In the genomic region with DNA sequence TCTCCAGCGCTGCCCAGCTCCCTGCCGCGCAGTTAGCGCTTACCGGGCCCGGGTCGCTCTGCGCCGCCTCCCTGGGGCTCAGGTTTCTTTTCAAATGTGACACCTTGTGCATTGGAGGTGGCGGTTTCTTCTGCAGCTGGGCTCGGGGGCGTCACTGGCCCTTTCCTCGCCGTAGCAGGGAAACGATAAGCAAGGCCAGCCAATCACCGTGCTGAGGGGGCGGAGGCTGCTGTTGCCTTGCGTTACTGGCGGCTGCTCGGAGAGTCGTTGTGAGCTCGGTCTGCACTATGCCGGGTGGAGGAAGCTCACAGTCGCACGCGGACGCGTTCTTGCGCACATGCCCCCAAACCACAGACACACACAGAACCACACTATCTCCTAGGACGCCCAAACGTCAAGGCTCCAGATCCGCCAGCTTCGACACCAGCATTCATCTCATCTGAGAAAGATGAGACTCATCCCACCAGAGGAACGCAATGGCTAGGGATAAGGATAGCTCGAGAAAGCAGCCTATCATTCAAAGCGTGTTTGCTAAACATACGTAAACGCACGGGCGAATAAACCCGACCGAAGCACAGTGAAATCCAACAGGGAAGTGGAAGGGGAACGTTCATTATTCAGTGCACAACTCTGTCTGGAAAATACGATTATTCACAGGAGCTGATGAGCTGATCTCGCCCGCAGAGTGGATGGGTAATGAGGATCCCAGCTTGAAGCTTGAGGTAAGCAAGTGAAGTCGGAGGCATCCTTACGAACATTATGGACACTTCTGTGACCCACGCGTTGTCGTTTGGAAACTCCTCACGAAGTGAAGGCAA, we compare ENCODE assay signal across 8 mouse cellular contexts. TPM values are rescaled to one million over a fixed set of nuclear protein-coding genes. Genes with fewer than 3 reads are reported as not detected.
DNase-seq lines count a peak whose midpoint lies in the region; ATAC-seq and TF ChIP-seq lines count a peak whose summit lies in the region.

Gene St8sia4 (minus strand): TSS at position 137 of the 818 bp plus-strand sequence.

- no peak for TF ChIP-seq CTCF in liver, adult 2 months (IDR thresholded peaks at IDR 0.05; ENCODE audit: low read depth, low read length)

- H3K27ac ChIP-seq in heart, embryonic 12.5 days (ENCODE audit: poor library complexity, severe bottlenecking), result no peak within 1 kb of the TSS
- H3K27ac ChIP-seq in kidney, embryonic 16.5 days (ENCODE audit: low read length), result no peak within 1 kb of the TSS
- peak within 1 kb of the TSS; percentile 29; the same call in 1 of the 2 replicates for H3K27ac ChIP-seq in liver, adult 2 months (replicated peaks; ENCODE audit: insufficient read depth, low read depth, low read length)

- H3K9me3 ChIP-seq in heart, embryonic 12.5 days (replicated peaks), result no peaks in the 10 kb centered on the region
- no peaks in the 10 kb centered on the region for H3K9me3 ChIP-seq in kidney, embryonic 16.5 days (ENCODE audit: low read length)

- under 1% methylated on average over 52 of the region's 52 CpGs for WGBS in heart, embryonic 12.5 days
- under 1% methylated on average over 52 of the region's 52 CpGs for WGBS in kidney, embryonic 16.5 days
- under 1% methylated on average over 52 of the region's 52 CpGs for WGBS in liver, adult 2 months

- peak; percentile 15 for DNase-seq in 3134 (ENCODE audit: extremely low read depth, insufficient read length, low spot score)
- DNase-seq in brain, adult 2 months (ENCODE audit: low read depth, low spot score), result peak; percentile 94
- peak; percentile 22 for DNase-seq in liver, adult 2 months (ENCODE audit: extremely low read depth, low read depth, low spot score)
- DNase-seq in spleen, postnatal 36 days (ENCODE audit: low spot score in 2 of 2), result peak; percentile 94 to 95

- peaks cover 24% of the 10 kb centered on the region for H3K27me3 ChIP-seq in heart, embryonic 12.5 days (replicated peaks)
- H3K27me3 ChIP-seq in kidney, embryonic 16.5 days (ENCODE audit: insufficient read depth, low read length), result peaks cover 7% of the 10 kb centered on the region; the same call in 1 of the 2 replicates
- H3K27me3 ChIP-seq in liver, adult 2 months (ENCODE audit: control insufficient read depth, insufficient read depth, low read length), result 0 out of 2 replicates have a peak, but pooled peaks cover 3% of the 10 kb centered on the region

- peaks cover 19% of the 10 kb centered on the region for H3K4me1 ChIP-seq in heart, embryonic 12.5 days (replicated peaks)
- peaks cover 16% of the 10 kb centered on the region for H3K4me1 ChIP-seq in kidney, embryonic 16.5 days (ENCODE audit: insufficient read depth, low read length)
- H3K4me1 ChIP-seq in liver, adult 2 months (ENCODE audit: control insufficient read depth, insufficient read depth, low read length), result no peaks in the 10 kb centered on the region

- H3K4me2 ChIP-seq in heart, embryonic 12.5 days, result peak within 1 kb of the TSS; percentile 92
- H3K4me2 ChIP-seq in kidney, embryonic 16.5 days (replicated peaks; ENCODE audit: low read depth, low read length), result peak within 1 kb of the TSS; percentile 76

- no peaks in the 10 kb centered on the region for H3K79me2 ChIP-seq in liver, adult 2 months (ENCODE audit: control insufficient read depth, insufficient read depth, low read length)

- no peaks in the 10 kb centered on the region for H3K36me3 ChIP-seq in heart, embryonic 12.5 days
- H3K36me3 ChIP-seq in kidney, embryonic 16.5 days (ENCODE audit: insufficient read depth, low read length), result no peaks in the 10 kb centered on the region
- no peaks in the 10 kb centered on the region for H3K36me3 ChIP-seq in liver, adult 2 months (ENCODE audit: control insufficient read depth, insufficient read depth, low read length)

- peak; percentile 91 for ATAC-seq in erythroblast, adult 5-6 weeks (replicated peaks; ENCODE audit: low FRiP score, poor library complexity, severe bottlenecking)
- peak; percentile 90 for ATAC-seq in heart, embryonic 12.5 days (ENCODE audit: insufficient number of reproducible peaks, low FRiP score)
- peak; percentile 97 for ATAC-seq in kidney, embryonic 16.5 days (ENCODE audit: low FRiP score, low TSS enrichment)
- ATAC-seq in monocyte, adult 5-6 weeks (replicated peaks; ENCODE audit: insufficient number of reproducible peaks, low FRiP score, low TSS enrichment, poor library complexity, severe bottlenecking), result peak; percentile 96

- peak within 1 kb of the TSS; percentile 43 for H3K9ac ChIP-seq in heart, embryonic 12.5 days
- peak within 1 kb of the TSS; percentile 59 for H3K9ac ChIP-seq in kidney, embryonic 16.5 days (replicated peaks; ENCODE audit: low read length)
- H3K9ac ChIP-seq in liver, adult 2 months (ENCODE audit: low read depth, low read length), result peak within 1 kb of the TSS; percentile 44

- H3K4me3 ChIP-seq in heart, embryonic 12.5 days, result peak within 1 kb of the TSS; percentile 53
- peak within 1 kb of the TSS; percentile 60 for H3K4me3 ChIP-seq in kidney, embryonic 16.5 days (ENCODE audit: low read length)
- H3K4me3 ChIP-seq in liver, adult 2 months (ENCODE audit: insufficient read depth, low read depth, low read length), result peak within 1 kb of the TSS; percentile 76

- no peak for TF ChIP-seq POLR2A in liver, adult 2 months (IDR thresholded peaks at IDR 0.05; ENCODE audit: extremely low read depth, insufficient read depth, low read length)

RNA-seq across cellular contexts. Expression of gene St8sia4, which starts in this region (rescaled TPM):
- total RNA-seq in erythroblast, adult 5-6 weeks (2015; ENCODE audit: low replicate concordance), result 16.1 and 17.9 TPM in 2 replicates
- 14.2 and 17.8 TPM in 2 replicates for total RNA-seq in erythroblast, adult 5-6 weeks (2017; ENCODE audit: low replicate concordance)
- 0.68 and 1.0 TPM in 2 replicates for polyA plus RNA-seq in heart, embryonic 12.5 days (2016; fragmentation: Nextera tagmentation; extraction: Ambion mirVana)
- polyA plus RNA-seq in kidney, embryonic 16.5 days (2015; fragmentation: Nextera tagmentation; extraction: Ambion mirVana), result 2.8 and 3.5 TPM in 2 replicates
- 1.6 TPM in 2 replicates for total RNA-seq in liver, adult 2 months (2014; rRNA removed)
- polyA plus RNA-seq in liver, adult 2 months (2012; rRNA removed), result 0.05 and 0.06 TPM in 2 replicates
- total RNA-seq in monocyte, adult 5-6 weeks (2017), result 149 to 177 TPM (median 157 TPM) in 3 replicates

Comparison
In these comparisons a context has a peak if more than half of its experiments do, and no peak if none do; other contexts are left out.
1. DNase-seq: peak in every context shown above with its lines; median percentile 94 in spleen, postnatal 36 days; 94 in brain, adult 2 months; 22 in liver, adult 2 months; 15 in 3134.